Mouse (Mus musculus) kidney, postnatal 14 days (tissue): ENCODE data around the gene Pth1r.
A peak's percentile ranks its signal among the peaks of the same experiment; 100 is the strongest.

Experiments used
- DNase-seq: peaks from one replicate; pipeline ENCODE4 v3.0.0; 2022; ENCODE audit warnings: mixed read lengths

Gene Pth1r

GRCm38 (mm10) chr9:110681817-110682216 is 65.1 kb downstream of the Pth1r start:
- no peak for DNase-seq

- DNase-seq, result no peak
Observed at GRCm38 (mm10) chr9:110680736-110681507, 66.0 kb downstream of the Pth1r start.

- no peak for DNase-seq
Observed at GRCm38 (mm10) chr9:110678886-110679285, 68.1 kb downstream of the Pth1r start.

- DNase-seq, result no peak
Observed at GRCm38 (mm10) chr9:110676492-110676911, 70.4 kb downstream of the Pth1r start.

GRCm38 (mm10) chr9:110673107-110673752 is 73.7 kb downstream of the Pth1r start:
- no peak for DNase-seq

GRCm38 (mm10) chr9:110672462-110673106 is 74.4 kb downstream of the Pth1r start:
- peak; percentile 62 for DNase-seq
